Mouse (Mus musculus): ENCODE measurements around the gene Atp1b1. TPM values are rescaled to one million over a fixed set of nuclear protein-coding genes. Genes with fewer than 3 reads are reported as not detected.

Atp1b1 gene
- polyA plus RNA-seq, 1 experiment from 2014 or later = 86.4 TPM

GRCm38 (mm10) chr1:164473398-164473797 is 15.2 kb upstream of the Atp1b1 start:
- no peaks in the 10 kb centered on the region for H3K36me3 ChIP-seq (ENCODE audit: control insufficient read depth, insufficient read depth, low read length)
- 90% methylated on average over 7 of the region's 7 CpGs for WGBS
- H3K4me1 ChIP-seq (ENCODE audit: control insufficient read depth, insufficient read depth, low read length) = no peaks in the 10 kb centered on the region
- no peak overlapping the region for H3K27ac ChIP-seq (ENCODE audit: low read depth, low read length)
- no peaks in the 10 kb centered on the region for H3K9me3 ChIP-seq (ENCODE audit: control insufficient read depth, low read length)
- no peak overlapping the region for H3K9ac ChIP-seq (ENCODE audit: low read depth, low read length)
- no peak for ATAC-seq (ENCODE audit: low FRiP score, low TSS enrichment)
- H3K27me3 ChIP-seq (ENCODE audit: control insufficient read depth, insufficient read depth, low read length) = no peaks in the 10 kb centered on the region
- H3K4me3 ChIP-seq (ENCODE audit: low read length) = no peak overlapping the region
- no peak overlapping the region for H3K4me2 ChIP-seq (replicated peaks; ENCODE audit: low read depth, low read length)

GRCm38 (mm10) chr1:164471632-164472031 is 13.5 kb upstream of the Atp1b1 start:
- Histone ChIP-seq H3K4me3 (ENCODE audit: low read length) (no peak overlapping the region), H3K27ac (ENCODE audit: low read depth, low read length) (no peak overlapping the region), H3K36me3 (ENCODE audit: control insufficient read depth, insufficient read depth, low read length) (no peaks in the 10 kb centered on the region), H3K9ac (ENCODE audit: low read depth, low read length) (no peak overlapping the region), H3K27me3 (ENCODE audit: control insufficient read depth, insufficient read depth, low read length) (no peaks in the 10 kb centered on the region), H3K4me1 (ENCODE audit: control insufficient read depth, insufficient read depth, low read length) (no peaks in the 10 kb centered on the region), H3K9me3 (ENCODE audit: control insufficient read depth, low read length) (no peaks in the 10 kb centered on the region), H3K4me2 (replicated peaks; ENCODE audit: low read depth, low read length) (no peak overlapping the region)
- WGBS = 85% methylated on average over 5 of the region's 5 CpGs
- ATAC-seq (ENCODE audit: low FRiP score, low TSS enrichment) = no peak; the same call in 1 of the 2 replicates

- WGBS = 60% methylated on average over 6 of the region's 6 CpGs
- Histone ChIP-seq H3K4me1 (ENCODE audit: control insufficient read depth, insufficient read depth, low read length) (no peaks in the 10 kb centered on the region), H3K27ac (ENCODE audit: low read depth, low read length) (no peak overlapping the region), H3K36me3 (ENCODE audit: control insufficient read depth, insufficient read depth, low read length) (no peaks in the 10 kb centered on the region), H3K4me3 (ENCODE audit: low read length) (no peak overlapping the region), H3K9me3 (ENCODE audit: control insufficient read depth, low read length) (no peaks in the 10 kb centered on the region), H3K27me3 (ENCODE audit: control insufficient read depth, insufficient read depth, low read length) (no peaks in the 10 kb centered on the region), H3K4me2 (replicated peaks; ENCODE audit: low read depth, low read length) (no peak overlapping the region), H3K9ac (ENCODE audit: low read depth, low read length) (no peak overlapping the region)
- ATAC-seq (ENCODE audit: low FRiP score, low TSS enrichment) = no peak
Measured at GRCm38 (mm10) chr1:164470985-164471384, 12.8 kb upstream of the Atp1b1 start.

GRCm38 (mm10) chr1:164468329-164468728 is 10.2 kb upstream of the Atp1b1 start:
- Histone ChIP-seq H3K36me3 (ENCODE audit: control insufficient read depth, insufficient read depth, low read length) (no peaks in the 10 kb centered on the region), H3K27me3 (ENCODE audit: control insufficient read depth, insufficient read depth, low read length) (no peaks in the 10 kb centered on the region), H3K4me3 (ENCODE audit: low read length) (no peak overlapping the region), H3K4me2 (replicated peaks; ENCODE audit: low read depth, low read length) (no peak overlapping the region), H3K27ac (ENCODE audit: low read depth, low read length) (no peak overlapping the region), H3K9me3 (ENCODE audit: control insufficient read depth, low read length) (no peaks in the 10 kb centered on the region), H3K9ac (ENCODE audit: low read depth, low read length) (no peak overlapping the region), H3K4me1 (ENCODE audit: control insufficient read depth, insufficient read depth, low read length) (no peaks in the 10 kb centered on the region)
- 84% methylated on average over 8 of the region's 8 CpGs for WGBS
- no peak for ATAC-seq (ENCODE audit: low FRiP score, low TSS enrichment)

- Histone ChIP-seq H3K9me3 (ENCODE audit: control insufficient read depth, low read length) (no peaks in the 10 kb centered on the region), H3K27me3 (ENCODE audit: control insufficient read depth, insufficient read depth, low read length) (no peaks in the 10 kb centered on the region), H3K4me3 (ENCODE audit: low read length) (no peak overlapping the region), H3K27ac (ENCODE audit: low read depth, low read length) (no peak overlapping the region), H3K4me1 (ENCODE audit: control insufficient read depth, insufficient read depth, low read length) (no peaks in the 10 kb centered on the region), H3K36me3 (ENCODE audit: control insufficient read depth, insufficient read depth, low read length) (no peaks in the 10 kb centered on the region), H3K4me2 (replicated peaks; ENCODE audit: low read depth, low read length) (no peak overlapping the region), H3K9ac (ENCODE audit: low read depth, low read length) (no peak overlapping the region)
- no peak for ATAC-seq (ENCODE audit: low FRiP score, low TSS enrichment)
- 93% methylated on average over 10 of the region's 10 CpGs for WGBS
Measured at GRCm38 (mm10) chr1:164467406-164467805, 9.3 kb upstream of the Atp1b1 start.

- no peaks in the 10 kb centered on the region for H3K9me3 ChIP-seq (ENCODE audit: control insufficient read depth, low read length)
- WGBS = 32% methylated on average over 10 of the region's 10 CpGs
- H3K4me3 ChIP-seq (ENCODE audit: low read length) = no peak overlapping the region
- H3K27ac ChIP-seq (ENCODE audit: low read depth, low read length) = peak overlapping the region; percentile 48; the same call in 1 of the 2 replicates
- H3K27me3 ChIP-seq (ENCODE audit: control insufficient read depth, insufficient read depth, low read length) = peaks cover 26% of the 10 kb centered on the region
- no peak overlapping the region for H3K9ac ChIP-seq (ENCODE audit: low read depth, low read length)
- H3K4me2 ChIP-seq (replicated peaks; ENCODE audit: low read depth, low read length) = no peak overlapping the region
- no peak for ATAC-seq (ENCODE audit: low FRiP score, low TSS enrichment)
- H3K4me1 ChIP-seq (ENCODE audit: control insufficient read depth, insufficient read depth, low read length) = no peaks in the 10 kb centered on the region; the same call in 1 of the 2 replicates
- H3K36me3 ChIP-seq (ENCODE audit: control insufficient read depth, insufficient read depth, low read length) = no peaks in the 10 kb centered on the region
Measured at GRCm38 (mm10) chr1:164461726-164462125, 3.6 kb upstream of the Atp1b1 start.

- peak; percentile 5; the same call in 1 of the 2 replicates for ATAC-seq (ENCODE audit: low FRiP score, low TSS enrichment)
Measured at GRCm38 (mm10) chr1:164460921-164461697, 3.0 kb upstream of the Atp1b1 start.

GRCm38 (mm10) chr1:164459127-164459905 is 1.2 kb upstream of the Atp1b1 start:
- 52% methylated on average over 12 of the region's 12 CpGs for WGBS
- Histone ChIP-seq H3K9me3 (ENCODE audit: control insufficient read depth, low read length) (no peaks in the 10 kb centered on the region), H3K9ac (ENCODE audit: low read depth, low read length) (peak overlapping the region; percentile 58; the same call in 1 of the 2 replicates), H3K27ac (ENCODE audit: low read depth, low read length) (peak overlapping the region; percentile 88), H3K27me3 (ENCODE audit: control insufficient read depth, insufficient read depth, low read length) (peaks cover 37% of the 10 kb centered on the region), H3K4me2 (replicated peaks; ENCODE audit: low read depth, low read length) (peak overlapping the region; percentile 57), H3K4me3 (ENCODE audit: low read length) (peak overlapping the region; percentile 67), H3K36me3 (ENCODE audit: control insufficient read depth, insufficient read depth, low read length) (no peaks in the 10 kb centered on the region), H3K4me1 (ENCODE audit: control insufficient read depth, insufficient read depth, low read length) (peaks cover 11% of the 10 kb centered on the region; the same call in 1 of the 2 replicates)
- ATAC-seq (ENCODE audit: low FRiP score, low TSS enrichment) = no peak

More at GRCm38 (mm10) chr1:164460921-164461697, 3.0 kb upstream of the Atp1b1 start:
- Histone ChIP-seq H3K4me1 (ENCODE audit: control insufficient read depth, insufficient read depth, low read length) (peaks cover 2% of the 10 kb centered on the region; the same call in 1 of the 2 replicates), H3K36me3 (ENCODE audit: control insufficient read depth, insufficient read depth, low read length) (no peaks in the 10 kb centered on the region), H3K4me3 (ENCODE audit: low read length) (no peak overlapping the region), H3K27ac (ENCODE audit: low read depth, low read length) (peak overlapping the region; percentile 71), H3K9me3 (ENCODE audit: control insufficient read depth, low read length) (no peaks in the 10 kb centered on the region), H3K9ac (ENCODE audit: low read depth, low read length) (no peak overlapping the region), H3K4me2 (replicated peaks; ENCODE audit: low read depth, low read length) (no peak overlapping the region), H3K27me3 (ENCODE audit: control insufficient read depth, insufficient read depth, low read length) (peaks cover 28% of the 10 kb centered on the region)
- 57% methylated on average over 13 of the region's 13 CpGs for WGBS

All from kidney, embryonic 14.5 days (tissue).